Comparison of ENCODE assay signal across 8 mouse cellular contexts in genomic region chr4:151073108-151073744, GRCm38 (mm10). TPM values are rescaled to one million over a fixed set of nuclear protein-coding genes. Genes with fewer than 3 reads are reported as not detected.
DNase-seq lines count a peak whose midpoint lies in the region; ATAC-seq lines count a peak whose summit lies in the region.

No protein-coding gene starts in this region.

- no peaks in the 10 kb centered on the region for H3K4me1 ChIP-seq in limb, embryonic 11.5 days (ENCODE audit: control insufficient read depth, insufficient read depth, low read length)

- no peaks in the 10 kb centered on the region for H3K27me3 ChIP-seq in limb, embryonic 11.5 days (ENCODE audit: control insufficient read depth, insufficient read depth, low read length)
- no peaks in the 10 kb centered on the region for H3K27me3 ChIP-seq in splenic B cell, adult 2 months (ENCODE audit: control insufficient read depth, insufficient read depth, low read length, poor library complexity, severe bottlenecking)

- H3K9ac ChIP-seq in limb, embryonic 11.5 days (ENCODE audit: low read length), result no peak overlapping the region

- no peak overlapping the region for H3K4me3 ChIP-seq in limb, embryonic 11.5 days (ENCODE audit: low read depth, low read length)

- WGBS in limb, embryonic 11.5 days, result 60% methylated on average over 13 of the region's 13 CpGs

- H3K9me3 ChIP-seq in limb, embryonic 11.5 days (ENCODE audit: control insufficient read depth, low read length), result no peaks in the 10 kb centered on the region

- peak; percentile 61 for ATAC-seq in granulocyte monocyte progenitor cell, adult 5-6 weeks (replicated peaks; ENCODE audit: poor library complexity, severe bottlenecking)
- ATAC-seq in limb, embryonic 11.5 days (ENCODE audit: insufficient number of reproducible peaks, low FRiP score, low TSS enrichment, low read depth), result no peak

- peak; percentile 73 for DNase-seq in 416B (ENCODE audit: low read depth)
- DNase-seq in adrenal gland, adult 2 months, result peak; percentile 74
- DNase-seq in embryo, embryonic 11 days, result peak; percentile 78
- peak; percentile 82 for DNase-seq in kidney, adult 9 months
- peak; percentile 84 for DNase-seq in limb, embryonic 11.5 days (ENCODE audit: low spot score)
- DNase-seq in naive thymus-derived CD4-positive, alpha-beta T cell, adult 2 months (ENCODE audit: low read depth), result peak; percentile 71
- DNase-seq in splenic B cell, adult 2 months (ENCODE audit: low read depth, low spot score), result peak; percentile 74

- H3K27ac ChIP-seq in limb, embryonic 11.5 days (replicated peaks; ENCODE audit: low read depth, low read length), result no peak overlapping the region

- no peak overlapping the region for H3K4me2 ChIP-seq in limb, embryonic 11.5 days (ENCODE audit: low read depth, severe bottlenecking)

- peaks cover 3% of the 10 kb centered on the region; the same call in 1 of the 2 replicates for H3K36me3 ChIP-seq in limb, embryonic 11.5 days (ENCODE audit: control insufficient read depth, insufficient read depth, low read length)
- H3K36me3 ChIP-seq in splenic B cell, adult 2 months (ENCODE audit: control insufficient read depth, insufficient read depth, low read length, poor library complexity, severe bottlenecking), result no peaks in the 10 kb centered on the region

RNA-seq across cellular contexts. Expression of gene Vamp3, which starts 15.5 kb away (rescaled TPM):
- 10 to 100 TPM; 63.6 to 67.0 TPM for total RNA-seq in adrenal gland, adult 2 months (2021)
- 11.4 and 12.7 TPM in 2 replicates for polyA plus RNA-seq in adrenal gland, adult 2 months (2012; rRNA removed)
- 75.4 and 79.8 TPM in 2 replicates for total RNA-seq in granulocyte monocyte progenitor cell, adult 5-6 weeks (2014; fragmentation: Nextera tagmentation)
- 66.9 and 76.8 TPM in 2 replicates for total RNA-seq in granulocyte monocyte progenitor cell, adult 5-6 weeks (2017)
- 87.8 and 93.6 TPM in 2 replicates for polyA plus RNA-seq in limb, embryonic 11.5 days (2014; fragmentation: Nextera tagmentation; extraction: Ambion mirVana)

RNA-seq across cellular contexts. Expression of gene Gm13090, which starts 16.1 kb away (rescaled TPM):
- total RNA-seq in adrenal gland, adult 2 months (2021), result not detected
- polyA plus RNA-seq in adrenal gland, adult 2 months (2012; rRNA removed), result not detected in 2 replicates
- total RNA-seq in granulocyte monocyte progenitor cell, adult 5-6 weeks (2014; fragmentation: Nextera tagmentation), result not detected in 2 replicates
- not detected in 2 replicates for total RNA-seq in granulocyte monocyte progenitor cell, adult 5-6 weeks (2017)
- polyA plus RNA-seq in limb, embryonic 11.5 days (2014; fragmentation: Nextera tagmentation; extraction: Ambion mirVana), result 0.21 TPM in 1 of 2 replicates, not detected in the other

RNA-seq across cellular contexts. Expression of gene Per3, which starts 28.8 kb away (rescaled TPM):
- 10 to 100 TPM in 1 of 2 experiments, 1 to 10 TPM in 1; 5.0 to 15.2 TPM for total RNA-seq in adrenal gland, adult 2 months (2021)
- polyA plus RNA-seq in adrenal gland, adult 2 months (2012; rRNA removed), result 13.6 and 22.6 TPM in 2 replicates
- 11.2 and 21.2 TPM in 2 replicates for total RNA-seq in granulocyte monocyte progenitor cell, adult 5-6 weeks (2014; fragmentation: Nextera tagmentation)
- 10.4 and 12.1 TPM in 2 replicates for total RNA-seq in granulocyte monocyte progenitor cell, adult 5-6 weeks (2017)
- polyA plus RNA-seq in limb, embryonic 11.5 days (2014; fragmentation: Nextera tagmentation; extraction: Ambion mirVana), result 6.7 and 7.5 TPM in 2 replicates
